Mouse (Mus musculus) intestine, embryonic 16.5 days (tissue): ENCODE data around the gene Rerg. TPM values are rescaled to one million over a fixed set of nuclear protein-coding genes. Genes with fewer than 3 reads are reported as not detected.

ENCODE experiments used
- ATAC-seq: fragments of 200-750 bp; cut with Nextera tagmentation; 2 replicates; pipeline ENCODE4 v1.8.0; 2017; ENCODE audit warnings: moderate TSS enrichment, moderate library complexity
- H3K27ac ChIP-seq: fragments of 300-500 bp; sonication (generic); 2 replicates; pipeline ENCODE4 v1.5.1; 2014; ENCODE audit warnings: mild to moderate bottlenecking, low read length
- H3K27me3 ChIP-seq: fragments of 300-500 bp; sonication (generic); replicated peaks from 2 replicates; pipeline ENCODE4 v1.6.1; 2014; ENCODE audit warnings: low read length, control low read depth, mixed read lengths; ENCODE audit not compliant: control insufficient read depth, insufficient read depth
- H3K36me3 ChIP-seq: fragments of 300-500 bp; sonication (generic); 2 replicates; pipeline ENCODE4 v1.6.1; 2014; ENCODE audit warnings: low read length, control low read depth; ENCODE audit not compliant: control insufficient read depth, insufficient read depth
- H3K4me1 ChIP-seq: fragments of 300-500 bp; sonication (generic); 2 replicates; pipeline ENCODE4 v1.6.1; 2014; ENCODE audit warnings: low read length, control low read depth, mixed read lengths; ENCODE audit not compliant: control insufficient read depth, insufficient read depth
- H3K4me2 ChIP-seq: fragments of 300-500 bp; sonication (generic); 2 replicates; pipeline ENCODE4 v1.6.1; 2014; ENCODE audit warnings: low read depth, low read length, control low read depth
- H3K4me3 ChIP-seq: fragments of 300-500 bp; sonication (generic); 2 replicates; pipeline ENCODE4 v1.5.1; 2014; ENCODE audit warnings: mild to moderate bottlenecking, low read length
- H3K9ac ChIP-seq: fragments of 300-500 bp; sonication (generic); 2 replicates; pipeline ENCODE4 v1.6.1; 2014; ENCODE audit warnings: low read depth, low read length
- H3K9me3 ChIP-seq: fragments of 300-500 bp; sonication (generic); 2 replicates; pipeline ENCODE4 v1.6.1; 2016; ENCODE audit warnings: low read length, control low read depth; ENCODE audit not compliant: control insufficient read depth
- WGBS: fragments of 180-500 bp; shearing (Covaris S2); extraction: QIAGEN DNeasy Blood & Tissue Kit; methylation state at CpG from one replicate; pipeline ENCODE4 v1.1.7; 2014; 5-methylcytosine and 5-hydroxymethylcytosine counted together
- polyA plus RNA-seq: library from polyadenylated mRNA; unstranded; fragments of >200 nt; fragmentation: Nextera tagmentation; extraction: Ambion mirVana; gene quantifications from 2 replicates; pipeline ENCODE4 v1.2.1, GENCODE M21; 2015

Rerg gene
- polyA plus RNA-seq, 1 experiment from 2014 or later: 18.2 TPM

- ATAC-seq: peak; percentile 76
- Histone ChIP-seq H3K27me3 (no peaks in the 10 kb centered on the region), H3K4me2 (no peak overlapping the region), H3K9ac (no peak overlapping the region), H3K36me3 (no peaks in the 10 kb centered on the region), H3K9me3 (no peaks in the 10 kb centered on the region), H3K4me1 (peaks cover 16% of the 10 kb centered on the region), H3K4me3 (no peak overlapping the region), H3K27ac (peak overlapping the region; percentile 50)
- WGBS: 16% methylated on average over 2 of the region's 2 CpGs
Observed at GRCm38 (mm10) chr6:137126224-137126623, 44.1 kb downstream of the Rerg start.

- ATAC-seq: no peak
- no peak overlapping the region for H3K4me2 ChIP-seq
- H3K4me1 ChIP-seq: peaks cover 16% of the 10 kb centered on the region
- H3K9me3 ChIP-seq: no peaks in the 10 kb centered on the region
- H3K9ac ChIP-seq: no peak overlapping the region
- H3K27ac ChIP-seq: peak overlapping the region; percentile 50; the same call in 1 of the 2 replicates
- WGBS: 63% methylated on average over 9 of the region's 9 CpGs
- H3K27me3 ChIP-seq: no peaks in the 10 kb centered on the region
- no peak overlapping the region for H3K4me3 ChIP-seq
- no peaks in the 10 kb centered on the region for H3K36me3 ChIP-seq
Observed at GRCm38 (mm10) chr6:137125433-137125832, 44.9 kb downstream of the Rerg start.

GRCm38 (mm10) chr6:137125006-137125405 lies 45.3 kb downstream of the Rerg start:
- peaks cover 16% of the 10 kb centered on the region for H3K4me1 ChIP-seq
- H3K9ac ChIP-seq: no peak overlapping the region
- H3K4me3 ChIP-seq: no peak overlapping the region
- 42% methylated on average over 3 of the region's 3 CpGs for WGBS
- 0 out of 2 replicates have a peak, but pooled peaks have one; percentile 24 for ATAC-seq
- no peak overlapping the region for H3K4me2 ChIP-seq
- no peaks in the 10 kb centered on the region for H3K9me3 ChIP-seq
- no peaks in the 10 kb centered on the region for H3K36me3 ChIP-seq
- H3K27me3 ChIP-seq: no peaks in the 10 kb centered on the region
- H3K27ac ChIP-seq: no peak overlapping the region

GRCm38 (mm10) chr6:137116849-137117473 lies 53.3 kb downstream of the Rerg start:
- WGBS: 31% methylated on average over 1 of the region's 1 CpGs

GRCm38 (mm10) chr6:137114859-137115258 lies 55.4 kb downstream of the Rerg start:
- no peak overlapping the region for H3K27ac ChIP-seq
- no peak overlapping the region for H3K4me3 ChIP-seq
- no peak for ATAC-seq
- no peaks in the 10 kb centered on the region for H3K36me3 ChIP-seq
- no peak overlapping the region for H3K9ac ChIP-seq
- no peaks in the 10 kb centered on the region for H3K9me3 ChIP-seq
- H3K27me3 ChIP-seq: no peaks in the 10 kb centered on the region
- WGBS: 69% methylated on average over 7 of the region's 7 CpGs
- no peak overlapping the region for H3K4me2 ChIP-seq
- H3K4me1 ChIP-seq: peaks cover 21% of the 10 kb centered on the region

More at GRCm38 (mm10) chr6:137116849-137117473, 53.3 kb downstream of the Rerg start:
- H3K27ac ChIP-seq: peak overlapping the region; percentile 69
- no peak overlapping the region for H3K4me2 ChIP-seq
- ATAC-seq: peak; percentile 69
- no peaks in the 10 kb centered on the region for H3K27me3 ChIP-seq
- peaks cover 15% of the 10 kb centered on the region for H3K4me1 ChIP-seq
- H3K9ac ChIP-seq: peak overlapping the region; percentile 14; the same call in 1 of the 2 replicates
- H3K9me3 ChIP-seq: no peaks in the 10 kb centered on the region
- H3K4me3 ChIP-seq: no peak overlapping the region
- H3K36me3 ChIP-seq: no peaks in the 10 kb centered on the region

- Histone ChIP-seq H3K9ac (no peak overlapping the region), H3K4me2 (no peak overlapping the region), H3K27me3 (no peaks in the 10 kb centered on the region), H3K4me3 (no peak overlapping the region), H3K4me1 (peaks cover 8% of the 10 kb centered on the region), H3K9me3 (no peaks in the 10 kb centered on the region), H3K36me3 (no peaks in the 10 kb centered on the region), H3K27ac (peak overlapping the region; percentile 66)
- ATAC-seq: no peak
- 86% methylated on average over 9 of the region's 9 CpGs for WGBS
Observed at GRCm38 (mm10) chr6:137111266-137111813, 59.0 kb downstream of the Rerg start.

- WGBS: 58% methylated on average over 6 of the region's 6 CpGs
- Histone ChIP-seq H3K4me1 (peaks cover 6% of the 10 kb centered on the region), H3K9ac (no peak overlapping the region), H3K27me3 (no peaks in the 10 kb centered on the region), H3K4me2 (no peak overlapping the region), H3K4me3 (no peak overlapping the region), H3K36me3 (no peaks in the 10 kb centered on the region), H3K27ac (peak overlapping the region; percentile 66), H3K9me3 (no peaks in the 10 kb centered on the region)
- ATAC-seq: 0 out of 2 replicates have a peak, but pooled peaks have one; percentile 19
Observed at GRCm38 (mm10) chr6:137110778-137111174, 59.5 kb downstream of the Rerg start.

- H3K27ac ChIP-seq: peak overlapping the region; percentile 71
- H3K4me2 ChIP-seq: no peak overlapping the region
- WGBS: 54% methylated on average over 20 of the region's 20 CpGs
- H3K4me1 ChIP-seq: peaks cover 6% of the 10 kb centered on the region
- no peak overlapping the region for H3K9ac ChIP-seq
- peak; percentile 58 for ATAC-seq
- no peak overlapping the region for H3K4me3 ChIP-seq
- H3K9me3 ChIP-seq: no peaks in the 10 kb centered on the region
- H3K27me3 ChIP-seq: no peaks in the 10 kb centered on the region
- no peaks in the 10 kb centered on the region for H3K36me3 ChIP-seq
Observed at GRCm38 (mm10) chr6:137109811-137110777, 60.2 kb downstream of the Rerg start.

GRCm38 (mm10) chr6:137105285-137105684 lies 65.0 kb downstream of the Rerg start:
- 75% methylated on average over 4 of the region's 4 CpGs for WGBS
- H3K36me3 ChIP-seq: no peaks in the 10 kb centered on the region
- no peak for ATAC-seq
- peaks cover 13% of the 10 kb centered on the region for H3K4me1 ChIP-seq
- no peaks in the 10 kb centered on the region for H3K9me3 ChIP-seq
- no peak overlapping the region for H3K9ac ChIP-seq
- H3K27ac ChIP-seq: no peak overlapping the region
- H3K27me3 ChIP-seq: no peaks in the 10 kb centered on the region
- H3K4me3 ChIP-seq: no peak overlapping the region
- H3K4me2 ChIP-seq: no peak overlapping the region
